Mouse (Mus musculus): ENCODE data around the gene Igflr1.

Igflr1 gene

DNA sequence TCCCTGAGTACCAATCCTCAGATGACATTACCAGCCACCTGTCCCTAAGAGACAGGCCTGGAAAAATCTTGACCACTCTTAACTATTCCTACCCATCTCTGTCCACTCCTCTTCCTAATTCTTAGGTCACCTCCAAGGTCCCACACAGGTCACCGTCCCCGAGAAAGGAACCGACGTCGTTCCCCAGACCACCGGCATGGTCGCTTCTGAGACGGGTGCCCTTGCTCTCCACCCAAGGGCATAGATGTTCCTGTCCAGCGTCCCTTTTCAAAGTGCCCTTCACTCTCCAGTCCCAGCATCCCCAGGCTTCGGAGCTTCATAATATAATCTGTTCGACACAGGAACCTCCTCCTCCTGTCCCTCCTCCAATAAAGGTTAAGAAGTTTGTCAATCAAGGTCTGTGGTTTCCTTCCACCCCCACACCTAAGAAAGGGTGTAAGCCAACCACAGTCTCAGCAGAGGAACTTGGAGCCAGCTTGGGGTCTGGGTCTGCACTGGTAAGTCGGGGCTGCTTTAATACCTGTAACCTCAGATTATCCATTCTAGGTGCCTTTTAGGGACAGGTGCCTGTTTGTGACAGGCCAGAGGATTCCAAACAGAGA lies at the start of gene Igflr1:
Gene Igflr1, plus strand, starts transcription at position 458 of the 602 bp plus-strand sequence.
- no peak for DNase-seq (ENCODE audit: extremely low spot score, low read depth, low spot score)

DNA sequence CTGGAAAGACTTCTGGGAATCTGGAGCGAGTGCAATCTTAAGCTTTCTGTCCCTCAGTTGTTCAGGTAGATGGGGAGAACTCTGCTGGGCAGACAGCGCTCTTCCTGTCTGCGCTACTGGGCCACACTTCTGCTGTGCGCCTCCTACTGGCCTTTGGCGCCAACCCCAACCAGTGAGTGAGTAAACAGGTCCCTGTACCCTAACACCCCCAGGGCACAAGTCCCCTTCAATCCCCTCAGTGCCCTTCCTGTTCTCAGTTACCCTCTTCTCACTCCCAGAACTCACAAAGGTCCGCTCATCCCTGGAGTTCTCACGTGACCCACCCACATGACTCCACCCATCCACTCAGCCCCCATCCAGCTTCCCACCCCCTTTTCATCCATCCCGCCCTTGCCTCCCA lies 46.9 kb upstream of the Igflr1 start:
- DNase-seq (ENCODE audit: extremely low spot score, low read depth, low spot score), result no peak

DNA sequence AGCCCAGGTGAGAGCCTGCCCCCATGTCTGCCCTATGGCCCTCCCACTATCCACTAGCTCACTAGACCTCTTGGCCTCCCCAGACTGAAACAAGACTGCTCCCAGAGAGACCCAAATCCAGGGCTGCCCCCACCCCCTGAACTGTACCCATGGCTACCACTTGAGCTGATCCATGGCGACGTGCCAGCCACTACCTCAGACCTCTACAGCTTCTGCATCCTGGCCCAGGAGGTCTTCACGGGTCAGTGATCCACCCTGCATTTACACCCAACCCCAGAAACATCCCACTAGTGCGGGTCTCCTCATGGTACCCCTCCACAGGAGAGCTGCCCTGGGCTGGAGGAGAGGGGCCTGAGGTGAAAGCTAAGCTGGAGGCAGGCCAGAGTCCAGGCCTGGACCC lies 44.8 kb upstream of the Igflr1 start:
- no peak for DNase-seq (ENCODE audit: extremely low spot score, low read depth, low spot score)

DNA sequence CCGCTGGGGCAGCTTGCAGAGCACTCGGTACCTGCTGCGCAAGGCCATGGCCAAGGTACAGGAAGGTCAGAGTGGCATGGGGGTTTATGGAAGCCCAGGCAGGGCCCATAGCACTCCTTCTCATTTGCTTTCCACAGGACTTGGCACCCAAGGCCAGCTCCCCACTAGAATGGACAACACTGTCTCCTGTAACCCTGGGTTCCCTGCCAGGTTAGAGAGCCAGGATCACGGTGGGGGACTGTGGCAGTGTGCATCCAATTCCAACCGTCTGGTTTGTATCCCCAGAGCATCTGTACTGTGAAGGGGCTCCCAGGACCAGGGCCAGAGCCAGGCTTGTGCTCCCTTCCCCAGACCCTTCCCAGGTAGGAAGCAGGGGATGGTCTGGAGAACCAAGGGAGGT lies 44.4 kb upstream of the Igflr1 start:
- no peak for DNase-seq (ENCODE audit: extremely low spot score, low read depth, low spot score)

DNA sequence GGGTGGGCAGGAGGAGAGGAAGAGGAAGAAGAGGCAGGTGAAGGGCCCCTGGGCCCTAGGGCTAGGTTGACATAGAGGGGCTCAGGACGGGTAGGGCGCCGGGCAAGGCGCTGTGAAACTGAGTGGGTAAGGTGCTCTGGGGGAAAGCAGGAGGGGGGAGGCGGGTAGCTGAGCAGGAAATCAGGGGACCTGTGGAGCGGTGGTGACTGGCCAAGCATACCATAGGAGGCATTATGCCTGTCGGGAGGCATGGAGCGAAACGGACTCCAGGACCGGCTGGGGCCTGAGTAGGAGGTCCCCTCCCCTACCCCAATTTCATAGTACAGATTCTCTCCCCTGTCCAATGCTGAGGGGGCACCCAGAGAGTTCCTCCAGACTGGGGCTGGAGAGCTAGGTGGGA lies 42.4 kb upstream of the Igflr1 start:
- DNase-seq (ENCODE audit: extremely low spot score, low read depth, low spot score), result no peak

DNA sequence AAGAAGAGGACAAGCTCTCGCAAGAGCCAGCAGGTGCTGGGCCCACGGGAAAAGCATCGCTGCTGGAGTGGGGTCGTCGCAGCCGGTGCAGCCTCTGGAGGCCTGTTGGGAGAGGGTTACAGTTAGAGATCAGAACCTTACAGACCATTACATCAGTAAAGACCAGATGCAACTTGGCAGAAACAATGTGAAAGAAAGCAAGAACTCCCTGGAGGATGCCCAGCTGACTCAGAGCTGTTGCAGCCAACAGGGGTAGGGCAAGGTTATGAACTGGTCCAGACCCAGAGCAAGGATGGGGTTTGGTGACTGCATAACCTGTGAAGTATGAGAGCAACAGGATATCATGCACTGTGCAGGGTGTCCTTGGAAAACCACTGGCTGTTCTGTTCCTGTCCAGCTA lies 40.7 kb upstream of the Igflr1 start:
- no peak for DNase-seq (ENCODE audit: extremely low spot score, low read depth, low spot score)

DNA sequence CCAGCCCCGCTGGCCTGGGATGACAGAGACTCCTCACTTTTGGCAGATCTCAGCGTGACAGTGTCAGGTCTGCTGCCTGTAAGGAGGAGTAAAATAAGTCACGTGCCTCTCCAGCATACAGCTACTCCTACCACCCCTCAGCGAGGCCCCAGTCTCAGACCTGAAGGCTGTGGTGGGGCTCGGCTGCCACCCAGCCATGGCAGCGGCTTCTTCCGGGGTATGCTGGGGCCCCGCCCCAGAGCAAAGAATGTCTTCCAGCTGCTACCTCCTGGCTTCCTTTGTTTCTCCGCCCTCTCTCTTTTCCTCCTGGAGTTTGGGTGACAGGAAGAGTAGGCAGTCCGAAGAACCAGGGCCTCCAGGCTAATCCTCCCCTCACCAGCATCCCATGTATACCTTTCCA lies 39.3 kb upstream of the Igflr1 start:
- DNase-seq (ENCODE audit: extremely low spot score, low read depth, low spot score), result no peak

DNA sequence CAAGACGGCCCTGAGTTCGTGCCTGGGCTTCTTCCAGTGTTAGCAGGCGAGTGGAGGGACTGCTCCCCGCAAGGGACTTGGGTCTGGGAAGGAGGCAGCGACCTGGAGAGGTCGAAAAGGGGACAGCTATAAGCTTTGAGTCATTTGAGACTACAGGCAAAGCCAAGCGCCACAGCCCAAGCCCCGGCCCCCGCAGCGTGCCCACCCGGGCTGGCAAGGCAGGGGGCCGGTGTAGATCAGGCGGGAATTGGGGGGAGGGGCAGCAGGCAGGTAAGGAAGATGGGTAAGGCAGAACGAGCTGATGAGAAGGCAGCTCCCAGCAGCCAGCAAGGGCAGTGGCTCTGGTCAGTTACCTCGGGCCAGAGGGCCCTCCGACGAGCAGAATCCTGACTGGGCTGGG lies 38.8 kb upstream of the Igflr1 start:
- no peak for DNase-seq (ENCODE audit: extremely low spot score, low read depth, low spot score)

DNA sequence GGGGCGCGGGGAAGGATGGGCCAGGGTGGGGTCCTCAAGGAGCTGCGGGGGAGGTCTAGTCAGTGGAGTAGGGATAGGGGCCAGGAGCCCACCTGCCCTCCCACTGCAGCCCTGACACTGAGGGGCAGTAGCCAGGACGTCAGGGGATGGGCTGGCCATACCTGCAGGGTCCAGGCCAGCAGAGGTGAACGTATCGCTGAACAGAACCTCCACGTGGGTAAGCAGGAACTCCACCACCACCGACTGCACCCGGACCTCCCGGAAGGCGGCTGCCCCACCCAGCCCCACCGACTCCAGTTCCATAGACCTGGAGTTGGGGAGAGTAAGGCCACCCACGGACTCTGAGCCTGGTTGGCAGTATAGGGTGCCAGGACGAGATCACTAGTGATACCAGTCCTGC lies 38.2 kb upstream of the Igflr1 start:
- no peak for DNase-seq (ENCODE audit: extremely low spot score, low read depth, low spot score)

DNA sequence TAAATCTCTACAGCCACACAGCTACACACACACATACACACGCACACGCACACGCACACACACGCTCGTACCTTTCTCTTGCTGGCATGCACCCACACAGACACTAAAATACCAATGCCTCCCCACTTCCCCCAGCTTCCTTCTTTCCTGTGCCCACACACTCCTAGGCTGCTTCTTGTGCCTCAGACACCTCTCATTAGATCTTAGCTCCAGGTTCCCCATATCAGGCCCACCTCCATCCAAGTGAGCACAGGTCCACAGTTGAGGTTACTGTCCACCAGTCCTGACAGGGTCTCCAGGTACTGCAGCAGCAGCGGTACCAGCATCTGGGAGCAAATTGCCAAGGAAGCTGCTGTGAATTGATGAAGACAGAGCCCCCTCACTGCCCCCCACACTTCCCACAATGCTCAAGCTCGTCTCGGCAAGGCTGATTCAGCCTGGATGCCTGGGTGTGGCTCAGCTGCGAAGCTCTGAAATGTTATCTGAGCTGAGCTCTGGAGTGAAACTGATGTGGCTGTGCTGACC lies 33.9 kb upstream of the Igflr1 start:
- no peak for DNase-seq (ENCODE audit: extremely low spot score, low read depth, low spot score)

DNA sequence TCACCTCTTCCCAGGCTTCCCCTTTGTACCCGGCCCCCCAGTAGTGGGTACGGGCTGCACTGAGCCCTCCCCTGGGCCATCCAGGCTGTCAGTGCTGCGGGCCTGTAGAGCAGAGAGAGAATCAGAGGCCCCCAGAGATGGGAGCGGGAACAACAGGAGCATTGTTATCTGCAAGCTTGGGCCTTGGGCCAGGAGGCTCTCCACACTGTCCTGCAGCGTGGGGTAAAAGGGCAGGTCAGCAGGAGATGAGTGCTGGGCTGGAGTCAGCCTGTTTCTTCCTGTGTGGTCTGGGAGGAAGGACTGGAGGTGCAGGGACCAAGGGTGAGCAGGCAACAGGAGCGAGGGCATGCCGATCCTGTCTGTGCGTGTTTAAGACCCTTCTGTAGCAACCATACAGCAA lies 32.3 kb upstream of the Igflr1 start:
- no peak for DNase-seq (ENCODE audit: extremely low spot score, low read depth, low spot score)

DNA sequence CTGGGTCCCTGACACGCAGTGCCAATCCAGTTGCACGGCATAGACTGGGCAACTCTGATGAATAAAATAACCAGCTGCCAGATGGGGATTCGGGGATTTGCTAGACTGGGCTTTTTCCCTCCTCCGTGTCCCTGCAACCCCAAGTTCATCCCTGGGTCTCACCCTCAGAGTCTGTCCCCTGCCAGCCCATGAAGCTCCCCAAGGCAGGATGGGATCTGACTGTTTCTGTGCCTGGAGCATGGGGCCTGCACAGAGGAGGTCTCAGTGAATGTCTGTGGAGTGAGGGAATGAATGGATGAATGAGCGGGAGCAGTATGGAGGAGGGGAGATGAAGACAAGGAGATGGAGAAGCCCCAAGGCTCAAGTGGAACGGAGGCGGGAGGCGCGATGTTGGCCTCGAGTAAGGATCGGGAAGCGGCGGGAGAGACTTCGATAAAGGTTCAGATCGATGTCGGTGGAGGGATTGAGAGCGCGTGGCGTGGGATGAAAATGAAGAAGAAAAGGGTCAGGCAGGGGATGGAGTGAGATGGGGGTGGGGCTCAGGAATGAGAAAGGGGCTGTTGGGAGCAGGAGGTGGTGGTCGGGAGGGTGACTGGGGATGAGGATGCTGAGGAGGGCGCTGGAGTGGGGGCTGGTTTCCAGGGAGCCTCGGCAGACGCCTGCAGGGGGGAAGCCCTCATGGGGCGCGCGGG lies 31.1 kb upstream of the Igflr1 start:
- no peak for DNase-seq (ENCODE audit: extremely low spot score, low read depth, low spot score)

DNA sequence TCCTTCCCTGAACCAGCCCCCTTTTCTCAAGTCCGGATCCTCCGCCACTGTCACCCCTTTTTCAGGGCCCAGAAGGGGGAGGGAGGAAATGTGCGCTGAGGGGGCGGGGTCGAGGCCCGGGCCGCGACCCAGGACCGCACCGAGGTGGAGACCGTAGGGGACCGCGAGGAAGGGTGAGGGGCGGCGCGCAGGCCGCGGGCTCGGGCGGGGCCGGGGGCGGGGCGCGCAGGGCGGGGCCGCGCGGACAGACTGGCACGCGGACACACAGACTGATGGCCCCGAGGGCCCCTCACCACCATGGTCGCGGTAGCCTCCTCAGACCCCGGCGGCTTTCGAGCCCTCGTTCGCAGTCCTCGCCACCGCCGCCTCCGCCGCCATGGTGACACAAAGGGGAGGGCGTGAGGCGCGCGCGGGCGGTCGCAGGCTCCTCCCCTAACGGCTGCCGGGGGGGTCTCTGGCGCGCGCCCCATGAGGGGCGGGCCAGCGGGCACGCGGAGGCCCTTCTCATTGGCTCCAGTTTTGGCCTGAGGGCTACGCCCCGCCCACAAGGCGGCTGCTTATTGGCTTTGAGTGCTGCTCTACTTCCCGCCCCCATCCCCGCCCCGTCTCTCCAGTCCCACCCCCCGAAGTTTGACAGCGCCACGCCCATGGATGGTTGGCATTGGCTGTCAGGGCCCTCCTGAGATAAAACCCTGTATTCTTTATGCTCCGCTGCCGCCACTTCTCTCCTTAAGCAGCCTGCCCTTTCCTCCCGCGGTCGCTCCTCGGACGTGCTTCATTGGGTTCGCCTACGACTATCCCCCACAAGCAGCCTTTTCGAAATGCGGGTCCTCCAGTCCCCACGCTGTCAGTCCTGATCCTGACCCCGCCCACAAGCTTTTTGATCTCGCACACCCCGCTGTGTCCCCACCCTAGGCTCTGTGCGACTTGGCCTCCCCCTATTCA lies 30.3 kb upstream of the Igflr1 start, which contains the start of gene Arhgap33:
Gene Arhgap33, minus strand, starts transcription at position 428 of the 945 bp plus-strand sequence.
- peak; percentile 92 for DNase-seq (ENCODE audit: extremely low spot score, low read depth, low spot score)

DNA sequence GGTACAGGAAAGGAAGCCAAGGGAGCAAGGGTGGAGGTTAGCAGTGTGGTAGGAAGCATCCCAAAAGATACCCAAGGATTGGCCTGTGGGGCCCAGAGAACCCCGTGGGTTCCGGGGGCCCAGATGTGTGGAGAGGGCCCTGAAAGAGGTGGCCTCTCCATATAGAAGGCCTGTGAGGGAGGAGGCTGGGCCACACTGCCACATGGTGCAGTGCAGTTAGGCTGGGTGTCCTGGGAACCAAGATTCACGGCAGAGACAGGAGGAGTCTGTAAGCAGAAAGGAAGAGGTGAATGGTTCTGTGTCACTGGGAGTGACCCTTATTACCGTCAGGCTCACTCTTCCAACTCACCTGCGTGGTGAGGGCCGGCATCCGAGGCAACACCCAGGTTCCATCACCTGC lies 24.7 kb upstream of the Igflr1 start:
- no peak for DNase-seq (ENCODE audit: extremely low spot score, low read depth, low spot score)

DNA sequence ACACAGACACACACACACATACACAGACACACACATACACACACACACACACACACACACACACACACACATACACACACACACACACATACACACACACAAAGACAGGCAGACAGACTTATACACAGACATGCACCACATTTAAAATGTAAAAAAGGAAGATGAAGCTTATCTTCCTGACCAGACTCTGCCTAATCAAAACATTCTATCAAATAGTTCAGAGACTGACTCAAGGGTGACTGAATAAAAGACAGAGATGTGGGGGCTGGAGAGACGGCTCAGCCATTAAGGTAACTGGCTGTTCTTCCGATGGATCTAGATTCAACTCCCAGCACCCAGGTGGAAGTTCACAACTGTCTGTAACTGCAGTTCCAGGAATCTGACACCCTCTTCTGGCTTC lies 20.9 kb upstream of the Igflr1 start:
- DNase-seq (ENCODE audit: extremely low spot score, low read depth, low spot score), result no peak

DNA sequence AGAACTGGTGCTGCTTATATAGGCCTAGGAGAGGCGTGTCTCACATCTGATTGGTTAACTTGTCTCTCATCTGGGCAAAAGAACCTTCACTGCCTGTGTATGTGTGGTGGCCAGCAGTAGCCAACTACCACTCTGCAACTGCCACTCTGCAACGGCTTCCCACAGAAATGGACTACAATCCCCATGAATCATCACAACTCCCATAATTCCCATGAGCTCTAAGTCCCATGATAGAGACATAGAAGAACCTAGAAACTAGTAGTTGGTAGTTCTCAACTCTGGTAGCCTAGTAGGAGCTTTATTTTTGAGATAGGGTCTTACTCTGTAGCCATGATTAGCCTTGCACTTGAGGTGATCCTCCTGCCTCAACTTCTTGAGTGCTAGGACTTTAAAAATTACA lies 15.3 kb upstream of the Igflr1 start:
- DNase-seq (ENCODE audit: extremely low spot score, low read depth, low spot score), result no peak

DNA sequence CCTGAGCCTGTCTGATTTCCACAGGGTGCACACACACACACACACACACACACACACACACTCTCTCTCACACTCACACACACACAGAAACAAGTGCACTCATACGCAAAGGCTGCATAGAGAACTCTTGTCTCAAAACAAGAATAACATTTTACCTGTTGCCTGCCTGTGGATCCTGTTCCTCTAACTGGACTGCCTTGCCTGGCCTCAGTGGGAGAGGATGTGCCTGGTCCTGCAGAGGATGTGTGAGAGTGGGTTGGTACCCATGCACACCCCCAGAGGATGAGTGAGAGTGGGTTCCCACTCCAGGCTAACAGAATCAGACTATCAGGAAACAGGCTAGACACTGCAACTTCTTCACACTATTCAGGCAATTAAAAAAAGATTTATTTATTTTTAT lies 14.6 kb upstream of the Igflr1 start:
- DNase-seq (ENCODE audit: extremely low spot score, low read depth, low spot score), result no peak

DNA sequence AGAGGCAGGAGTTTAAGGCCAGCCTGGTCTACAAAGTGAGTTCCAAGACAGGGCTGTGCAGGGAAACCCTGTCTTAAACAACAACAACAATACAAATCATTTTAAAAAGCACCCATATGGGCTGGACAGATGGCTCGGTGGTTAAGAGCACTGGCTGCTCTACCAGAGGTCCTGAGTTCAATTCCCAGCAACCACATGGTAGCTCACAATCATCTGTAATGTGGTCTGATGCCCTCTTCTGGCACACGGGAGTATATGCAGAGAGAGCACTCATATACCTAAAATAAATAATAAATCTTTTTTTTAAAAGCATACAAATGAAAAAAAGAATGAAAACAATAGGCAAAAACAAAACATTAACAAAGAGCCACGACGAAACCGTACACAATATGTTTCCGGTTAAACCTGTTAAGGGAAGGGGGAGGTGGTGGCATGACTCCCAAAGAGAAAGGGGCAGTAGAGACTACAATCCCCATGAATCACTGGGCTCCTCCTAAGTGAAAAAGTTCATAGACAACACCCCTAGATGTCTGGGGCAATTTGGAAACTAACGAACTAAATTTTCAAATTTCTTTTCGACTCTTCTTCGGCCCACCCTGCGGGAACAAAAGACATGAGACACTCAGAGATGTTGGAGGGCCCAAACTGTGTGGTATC lies 13.7 kb upstream of the Igflr1 start:
- no peak for DNase-seq (ENCODE audit: extremely low spot score, low read depth, low spot score)

DNA sequence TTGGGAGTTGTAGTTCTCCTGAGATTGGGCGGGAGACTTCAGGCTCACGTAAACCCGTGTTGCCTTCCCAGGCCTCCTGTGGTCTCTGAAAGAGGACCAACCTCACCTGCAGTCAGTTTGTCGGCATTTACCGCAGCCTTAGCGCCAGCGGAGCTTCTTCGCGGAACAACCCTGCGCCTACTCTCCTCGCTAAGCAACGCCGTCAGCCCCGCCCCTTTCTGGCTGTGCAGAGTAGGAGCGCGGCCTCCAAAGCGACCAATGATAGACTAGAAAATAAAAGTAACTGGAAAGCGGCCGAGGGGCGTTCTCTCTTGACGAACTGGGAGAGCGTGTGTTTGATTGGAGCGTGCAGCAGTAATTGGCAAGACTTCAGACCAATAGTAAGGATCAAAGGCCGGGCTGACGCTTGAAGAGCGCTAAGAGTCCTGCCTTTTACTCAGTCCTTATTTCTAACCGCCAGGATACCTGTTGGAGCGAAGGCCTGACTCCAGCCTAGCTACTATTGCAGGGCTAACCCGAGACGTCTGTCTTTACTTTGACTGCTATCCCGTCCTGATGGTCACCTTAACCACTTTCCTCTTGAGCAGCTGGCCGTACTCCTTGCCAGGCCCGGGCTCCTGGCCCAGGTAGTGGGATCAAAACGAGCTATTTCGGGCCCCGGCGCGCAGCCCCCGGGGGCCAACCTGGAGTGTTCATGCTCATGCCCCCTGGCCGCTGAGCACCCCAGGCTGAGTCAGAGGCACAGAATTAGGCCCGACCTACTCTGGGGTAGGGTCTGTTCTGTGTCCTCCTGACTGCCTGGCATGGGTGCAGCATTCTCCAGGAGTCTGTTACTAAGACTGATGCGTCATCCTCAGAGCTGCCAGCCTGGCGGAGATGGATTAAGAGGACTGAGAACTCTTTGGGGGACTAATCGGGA lies 12.9 kb upstream of the Igflr1 start, which contains the start of the genes Hspb6 and Proser3:
Gene Hspb6, plus strand, starts transcription at position 77 of the 919 bp plus-strand sequence.
Gene Proser3, minus strand, starts transcription at position 198 of the 919 bp plus-strand sequence.
- DNase-seq (ENCODE audit: extremely low spot score, low read depth, low spot score), result peak; percentile 94
